Mouse (Mus musculus) embryo, embryonic 10.5 days (tissue): Measurements from ENCODE around the gene Slc28a1.

Experiments
- DNase-seq: peaks from one replicate; pipeline ENCODE4 v3.0.0-alpha.2; 2015; ENCODE audit warnings: low spot score

The Slc28a1 gene

DNA sequence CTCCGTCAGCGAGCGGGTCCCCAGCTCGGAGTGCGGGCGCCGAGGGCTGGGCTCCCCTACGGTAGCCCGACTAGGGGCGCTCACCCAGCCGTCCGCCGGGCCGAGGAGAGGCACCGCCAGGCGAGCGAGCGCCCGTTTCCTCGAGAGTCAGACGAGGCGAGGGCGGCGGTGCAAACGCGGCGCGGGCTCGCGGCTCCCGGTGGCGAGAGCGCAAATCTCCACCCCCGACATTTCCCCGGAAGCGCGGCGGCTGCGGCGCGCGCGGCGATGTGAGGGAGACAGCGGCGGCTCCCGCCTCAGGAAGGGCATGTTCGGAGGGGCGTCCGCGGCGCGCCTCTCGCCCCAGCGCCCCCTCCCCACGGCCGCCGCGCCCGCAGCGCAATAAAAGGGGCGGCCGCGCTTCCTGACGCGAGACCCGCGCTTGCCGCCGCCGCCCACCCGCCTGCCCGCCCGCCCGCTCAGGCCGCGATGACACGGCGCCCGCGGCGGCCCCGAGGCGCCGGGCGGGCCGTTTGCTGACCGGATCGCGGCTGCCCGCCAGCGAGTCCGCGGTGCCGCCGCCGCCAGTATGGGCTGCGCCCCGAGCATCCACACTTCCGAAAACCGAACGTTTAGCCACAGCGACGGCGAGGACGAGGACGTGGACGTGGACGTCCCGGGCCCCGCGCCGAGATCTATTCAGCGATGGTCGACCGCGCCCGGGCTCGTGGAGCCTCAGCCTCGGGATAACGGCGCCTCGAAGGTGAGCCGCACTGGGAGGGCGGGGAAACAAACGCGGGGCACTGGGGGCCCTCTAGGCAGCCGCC, 99.0 kb downstream of the Slc28a1 start, which contains the start of gene Pde8a:
TSS of gene Pde8a (plus strand) at position 250 of the 806 bp plus-strand sequence.
- DNase-seq: no peak

- peak; percentile 35 for DNase-seq
Observed at GRCm38 (mm10) chr7:81214153-81214907, 99.7 kb downstream of the Slc28a1 start.

GRCm38 (mm10) chr7:81215950-81216349, 101.4 kb downstream of the Slc28a1 start:
- no peak for DNase-seq

- no peak for DNase-seq
Observed at GRCm38 (mm10) chr7:81219321-81219720, 104.7 kb downstream of the Slc28a1 start.
